Mouse (Mus musculus) brain, embryonic 18.5 days (tissue): Measurements from ENCODE around the gene Nop53.
"Not testable (repeated sequence)": the region's sequence is repeated elsewhere in the genome, so short reads cannot be mapped to it uniquely, and the experiment has no call there.

ENCODE experiments used
- DNase-seq: peaks from one replicate; pipeline ENCODE4 v3.0.0-alpha.2; 2012; ENCODE audit warnings: low read depth, low spot score

Nop53 gene

GRCm38 (mm10) chr7:15919947-15920346, 25.9 kb downstream of the Nop53 start:
- no peak for DNase-seq

GRCm38 (mm10) chr7:15918371-15918770, 27.5 kb downstream of the Nop53 start:
- DNase-seq, result no peak

GRCm38 (mm10) chr7:15916996-15917395, 28.9 kb downstream of the Nop53 start:
- no peak for DNase-seq

- DNase-seq, result no peak
Measured at GRCm38 (mm10) chr7:15916134-15916723, 29.6 kb downstream of the Nop53 start.

- not testable (repeated sequence) for DNase-seq
Measured at GRCm38 (mm10) chr7:15915695-15916094, 30.2 kb downstream of the Nop53 start.

GRCm38 (mm10) chr7:15914751-15915150, 31.1 kb downstream of the Nop53 start:
- no peak for DNase-seq

GRCm38 (mm10) chr7:15914252-15914651, 31.6 kb downstream of the Nop53 start:
- no peak for DNase-seq

GRCm38 (mm10) chr7:15912183-15912582, 33.7 kb downstream of the Nop53 start:
- DNase-seq, result no peak

GRCm38 (mm10) chr7:15910521-15910920, 35.4 kb downstream of the Nop53 start:
- DNase-seq, result no peak

GRCm38 (mm10) chr7:15907971-15908590, 37.8 kb downstream of the Nop53 start:
- DNase-seq, result no peak

GRCm38 (mm10) chr7:15906602-15907001, 39.3 kb downstream of the Nop53 start:
- no peak for DNase-seq

- no peak for DNase-seq
Measured at GRCm38 (mm10) chr7:15905861-15906260, 40.0 kb downstream of the Nop53 start.

GRCm38 (mm10) chr7:15901366-15902048, 44.4 kb downstream of the Nop53 start:
- DNase-seq, result no peak

- no peak for DNase-seq
Measured at GRCm38 (mm10) chr7:15894251-15894650, 51.6 kb downstream of the Nop53 start.
